Mouse (Mus musculus): ENCODE results near the gene Cav2. TPM values are rescaled to one million over a fixed set of nuclear protein-coding genes. Genes with fewer than 3 reads are reported as not detected.
A peak's percentile ranks its signal among the peaks of the same experiment; 100 is the strongest.

Gene Cav2
- polyA plus RNA-seq, 1 experiment from 2014 or later = 19.8 TPM

DNA sequence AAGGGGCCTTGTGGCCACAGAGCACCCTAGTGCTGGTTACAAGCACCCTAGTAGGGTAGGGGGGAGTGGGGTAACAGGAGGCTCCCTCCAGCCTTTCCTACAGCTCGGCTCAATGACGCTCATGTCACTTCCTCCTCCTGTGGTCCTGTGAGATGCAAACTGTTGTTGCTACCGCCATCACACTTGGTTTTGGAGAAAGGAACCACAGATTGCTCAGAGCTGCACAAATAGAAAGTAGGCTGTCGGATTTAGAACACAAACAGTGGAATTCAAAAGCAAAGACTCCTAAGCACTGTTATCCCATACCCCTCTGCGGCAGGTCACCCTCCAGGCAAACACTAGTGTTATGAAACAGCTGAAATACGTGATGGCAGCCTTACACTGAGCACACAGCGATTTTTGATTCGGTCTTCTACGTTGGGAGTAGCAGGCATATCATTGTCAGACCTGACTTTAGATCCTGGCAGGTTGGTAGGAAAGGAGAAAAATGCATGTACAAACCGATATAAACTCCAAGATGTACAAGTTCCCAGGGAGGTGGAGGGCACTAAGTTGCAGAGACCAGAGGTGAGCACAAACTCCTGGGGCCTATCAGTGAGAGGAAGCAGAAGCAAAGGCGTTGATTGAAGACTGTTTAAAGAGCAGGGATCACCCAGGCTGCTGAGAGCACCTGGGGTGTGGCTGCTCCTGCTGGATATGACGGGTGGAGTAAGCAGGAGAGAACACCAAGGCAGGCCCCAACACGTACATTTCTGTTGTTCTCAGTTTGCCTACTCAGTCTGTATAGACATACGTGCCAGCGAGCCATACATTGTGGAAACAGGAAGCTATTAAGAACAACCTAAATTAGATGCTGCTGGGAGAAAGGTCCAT, 35.5 kb downstream of the Cav2 start:
- WGBS = 60% methylated on average over 15 of the region's 15 CpGs
- no peaks in the 10 kb centered on the region for H3K36me3 ChIP-seq (ENCODE audit: control insufficient read depth, insufficient read depth, low read length)
- no peak overlapping the region for H3K9ac ChIP-seq (ENCODE audit: low read depth, low read length)
- no peaks in the 10 kb centered on the region for H3K27me3 ChIP-seq (ENCODE audit: control insufficient read depth, insufficient read depth, low read length)
- H3K4me3 ChIP-seq (ENCODE audit: low read length) = no peak overlapping the region
- H3K9me3 ChIP-seq (ENCODE audit: control insufficient read depth, low read length) = no peaks in the 10 kb centered on the region
- 0 out of 2 replicates have a peak, but pooled peaks cover 9% of the 10 kb centered on the region for H3K4me1 ChIP-seq (ENCODE audit: control insufficient read depth, insufficient read depth, low read length)
- H3K4me2 ChIP-seq (replicated peaks; ENCODE audit: low read depth, low read length) = no peak overlapping the region
- peak; percentile 49; the same call in 1 of the 2 replicates for ATAC-seq (ENCODE audit: low FRiP score, low TSS enrichment)
- peak overlapping the region; percentile 49; the same call in 1 of the 2 replicates for H3K27ac ChIP-seq (ENCODE audit: low read depth, low read length)

DNA sequence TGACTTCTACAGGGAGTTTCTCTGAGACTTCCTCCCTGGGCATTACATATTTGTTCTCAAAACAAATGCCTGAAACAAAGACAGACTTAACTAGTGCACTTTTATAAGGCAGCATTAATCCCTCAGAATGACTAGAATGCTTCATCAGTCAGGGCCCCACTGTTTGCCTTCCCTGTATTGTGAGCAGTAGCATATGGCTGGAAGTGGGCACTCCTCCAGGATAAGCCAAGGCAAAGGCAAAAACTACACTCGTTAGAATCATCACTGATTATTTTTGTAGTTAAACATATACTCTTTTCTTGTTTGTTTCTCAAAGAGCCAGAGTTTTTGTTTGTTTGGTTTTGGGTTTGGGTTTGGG, 36.2 kb downstream of the Cav2 start:
- Histone ChIP-seq H3K9me3 (ENCODE audit: control insufficient read depth, low read length) (no peaks in the 10 kb centered on the region), H3K9ac (ENCODE audit: low read depth, low read length) (no peak overlapping the region), H3K27ac (ENCODE audit: low read depth, low read length) (0 out of 2 replicates have a peak overlapping the region, but pooled peaks have one; percentile 49), H3K4me1 (ENCODE audit: control insufficient read depth, insufficient read depth, low read length) (0 out of 2 replicates have a peak, but pooled peaks cover 9% of the 10 kb centered on the region), H3K4me2 (replicated peaks; ENCODE audit: low read depth, low read length) (no peak overlapping the region), H3K36me3 (ENCODE audit: control insufficient read depth, insufficient read depth, low read length) (no peaks in the 10 kb centered on the region), H3K27me3 (ENCODE audit: control insufficient read depth, insufficient read depth, low read length) (no peaks in the 10 kb centered on the region), H3K4me3 (ENCODE audit: low read length) (no peak overlapping the region)
- WGBS = 34% methylated on average over 1 of the region's 1 CpGs
- 0 out of 2 replicates have a peak, but pooled peaks have one; percentile 55 for ATAC-seq (ENCODE audit: low FRiP score, low TSS enrichment)

DNA sequence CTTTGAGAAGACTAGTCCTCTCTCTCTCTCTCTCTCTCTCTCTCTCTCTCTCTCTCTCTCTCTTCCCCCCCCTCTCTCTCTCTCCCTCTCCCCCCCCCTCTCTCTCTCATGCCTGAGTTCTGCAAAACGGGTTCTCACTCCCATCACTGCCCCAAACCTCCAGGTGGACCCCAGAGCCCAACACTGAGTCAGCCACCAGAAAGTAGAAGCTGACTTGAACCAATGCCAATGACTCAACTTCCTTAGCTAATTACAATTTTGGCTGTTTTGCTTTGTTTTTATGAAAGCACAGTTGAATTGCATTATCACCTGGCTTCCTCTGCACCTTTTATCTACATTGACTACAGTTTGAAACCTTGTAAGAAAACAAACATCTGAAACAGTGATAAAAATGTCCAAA, 37.0 kb downstream of the Cav2 start:
- H3K9me3 ChIP-seq (ENCODE audit: control insufficient read depth, low read length) = no peaks in the 10 kb centered on the region
- no peaks in the 10 kb centered on the region for H3K36me3 ChIP-seq (ENCODE audit: control insufficient read depth, insufficient read depth, low read length)
- no peak for ATAC-seq (ENCODE audit: low FRiP score, low TSS enrichment)
- H3K27ac ChIP-seq (ENCODE audit: low read depth, low read length) = no peak overlapping the region
- no peak overlapping the region for H3K4me2 ChIP-seq (replicated peaks; ENCODE audit: low read depth, low read length)
- 23% methylated on average over 1 of the region's 1 CpGs for WGBS
- 0 out of 2 replicates have a peak, but pooled peaks cover 9% of the 10 kb centered on the region for H3K4me1 ChIP-seq (ENCODE audit: control insufficient read depth, insufficient read depth, low read length)
- no peaks in the 10 kb centered on the region for H3K27me3 ChIP-seq (ENCODE audit: control insufficient read depth, insufficient read depth, low read length)
- H3K4me3 ChIP-seq (ENCODE audit: low read length) = no peak overlapping the region
- no peak overlapping the region for H3K9ac ChIP-seq (ENCODE audit: low read depth, low read length)

DNA sequence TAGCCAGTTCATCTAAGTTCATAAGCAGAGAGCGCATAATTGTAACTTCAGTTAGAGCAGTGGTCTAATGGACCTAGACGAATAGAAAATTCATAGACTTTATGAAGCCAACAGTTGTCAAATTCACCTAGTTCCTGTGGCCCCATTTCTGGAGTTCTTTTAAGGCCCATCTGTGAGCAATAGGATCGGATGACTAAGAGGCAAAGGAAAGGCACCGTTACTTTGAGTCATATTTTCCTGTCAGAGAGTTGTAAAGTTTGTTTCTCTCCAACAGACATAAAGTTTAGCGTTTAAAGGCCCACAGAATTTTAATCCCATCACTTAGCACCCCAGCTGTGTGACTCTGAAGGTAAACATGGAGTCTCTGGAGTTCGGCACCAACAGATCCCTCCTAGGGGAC, 41.0 kb downstream of the Cav2 start:
- Histone ChIP-seq H3K4me2 (replicated peaks; ENCODE audit: low read depth, low read length) (no peak overlapping the region), H3K27ac (ENCODE audit: low read depth, low read length) (no peak overlapping the region), H3K9ac (ENCODE audit: low read depth, low read length) (no peak overlapping the region), H3K4me3 (ENCODE audit: low read length) (no peak overlapping the region), H3K9me3 (ENCODE audit: control insufficient read depth, low read length) (no peaks in the 10 kb centered on the region), H3K36me3 (ENCODE audit: control insufficient read depth, insufficient read depth, low read length) (no peaks in the 10 kb centered on the region), H3K27me3 (ENCODE audit: control insufficient read depth, insufficient read depth, low read length) (no peaks in the 10 kb centered on the region), H3K4me1 (ENCODE audit: control insufficient read depth, insufficient read depth, low read length) (0 out of 2 replicates have a peak, but pooled peaks cover 3% of the 10 kb centered on the region)
- no peak for ATAC-seq (ENCODE audit: low FRiP score, low TSS enrichment)
- 64% methylated on average over 6 of the region's 6 CpGs for WGBS

DNA sequence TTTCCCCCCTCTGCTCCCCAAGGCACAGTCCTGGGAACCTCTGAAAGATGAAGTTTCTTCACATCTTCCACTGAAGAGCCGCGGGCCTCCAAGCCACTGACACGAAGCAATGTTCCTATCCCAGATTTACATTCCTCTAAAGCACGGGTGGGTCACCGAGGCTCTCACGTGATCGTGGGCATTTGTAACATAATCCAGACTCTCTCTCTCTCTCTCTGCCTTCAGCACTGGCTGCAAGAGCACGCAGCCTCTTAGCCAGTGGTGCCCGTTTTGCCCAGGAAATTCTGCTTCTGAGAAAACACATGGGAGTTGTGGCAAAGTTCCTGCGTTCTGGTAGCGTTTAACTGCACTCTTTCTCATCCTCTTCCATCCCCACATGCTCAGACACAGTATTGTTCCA, 46.2 kb downstream of the Cav2 start:
- 25% methylated on average over 11 of the region's 11 CpGs for WGBS

DNA sequence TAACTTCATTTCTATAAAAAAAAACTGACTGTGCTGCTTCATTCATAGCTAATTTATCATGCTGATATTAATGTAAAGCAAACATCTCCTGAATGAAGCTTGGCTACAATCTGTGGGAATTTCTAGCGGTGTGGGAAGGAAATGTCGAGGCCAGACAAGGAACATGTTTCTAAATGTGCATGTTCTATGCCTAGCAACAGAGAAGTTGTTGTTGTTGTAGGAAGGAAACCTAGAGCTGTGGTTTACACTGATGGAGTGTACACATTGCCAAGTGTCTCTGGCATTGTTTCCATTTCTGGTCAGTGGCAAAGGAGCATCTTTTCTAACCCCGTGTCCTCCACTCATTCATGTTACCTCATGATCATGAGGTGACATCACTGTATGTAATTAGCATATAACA, 48.8 kb downstream of the Cav2 start:
- no peak overlapping the region for H3K27ac ChIP-seq (ENCODE audit: low read depth, low read length)
- no peaks in the 10 kb centered on the region for H3K36me3 ChIP-seq (ENCODE audit: control insufficient read depth, insufficient read depth, low read length)
- WGBS = 79% methylated on average over 3 of the region's 3 CpGs
- H3K4me1 ChIP-seq (ENCODE audit: control insufficient read depth, insufficient read depth, low read length) = 0 out of 2 replicates have a peak, but pooled peaks cover 4% of the 10 kb centered on the region
- H3K4me3 ChIP-seq (ENCODE audit: low read length) = no peak overlapping the region
- no peak overlapping the region for H3K4me2 ChIP-seq (replicated peaks; ENCODE audit: low read depth, low read length)
- ATAC-seq (ENCODE audit: low FRiP score, low TSS enrichment) = no peak
- no peaks in the 10 kb centered on the region for H3K27me3 ChIP-seq (ENCODE audit: control insufficient read depth, insufficient read depth, low read length)
- H3K9me3 ChIP-seq (ENCODE audit: control insufficient read depth, low read length) = no peaks in the 10 kb centered on the region
- no peak overlapping the region for H3K9ac ChIP-seq (ENCODE audit: low read depth, low read length)

More for the DNA sequence above, 46.2 kb downstream of the Cav2 start:
- Histone ChIP-seq H3K27me3 (ENCODE audit: control insufficient read depth, insufficient read depth, low read length) (no peaks in the 10 kb centered on the region), H3K4me2 (replicated peaks; ENCODE audit: low read depth, low read length) (peak overlapping the region; percentile 24), H3K4me1 (ENCODE audit: control insufficient read depth, insufficient read depth, low read length) (0 out of 2 replicates have a peak, but pooled peaks cover 4% of the 10 kb centered on the region), H3K9me3 (ENCODE audit: control insufficient read depth, low read length) (no peaks in the 10 kb centered on the region), H3K4me3 (ENCODE audit: low read length) (no peak overlapping the region; the same call in 1 of the 2 replicates), H3K36me3 (ENCODE audit: control insufficient read depth, insufficient read depth, low read length) (no peaks in the 10 kb centered on the region), H3K27ac (ENCODE audit: low read depth, low read length) (no peak overlapping the region), H3K9ac (ENCODE audit: low read depth, low read length) (no peak overlapping the region)
- ATAC-seq (ENCODE audit: low FRiP score, low TSS enrichment) = peak; percentile 64; the same call in 1 of the 2 replicates

DNA sequence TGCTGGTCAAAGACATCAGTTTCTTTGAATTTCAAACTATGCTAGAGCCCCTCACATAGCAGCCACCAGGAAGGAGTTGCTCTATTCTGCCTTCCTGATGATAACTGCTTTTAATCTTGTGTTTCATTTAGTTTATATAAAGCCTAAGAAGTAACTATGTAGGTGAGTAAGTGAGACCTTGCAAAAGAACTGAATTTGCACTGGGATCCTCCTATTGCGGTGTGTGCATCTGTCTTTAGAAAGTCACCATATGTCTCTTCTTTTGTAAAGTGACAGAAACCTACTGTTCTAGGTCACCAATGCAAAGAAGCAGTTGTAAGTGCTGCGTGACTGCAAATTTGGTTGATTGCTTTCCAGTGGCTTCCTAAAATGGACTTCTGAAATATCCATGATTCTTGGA, 56.7 kb downstream of the Cav2 start:
- no peak for ATAC-seq (ENCODE audit: low FRiP score, low TSS enrichment)
- Histone ChIP-seq H3K27ac (ENCODE audit: low read depth, low read length) (no peak overlapping the region), H3K4me2 (replicated peaks; ENCODE audit: low read depth, low read length) (no peak overlapping the region), H3K9ac (ENCODE audit: low read depth, low read length) (no peak overlapping the region), H3K27me3 (ENCODE audit: control insufficient read depth, insufficient read depth, low read length) (no peaks in the 10 kb centered on the region), H3K4me3 (ENCODE audit: low read length) (no peak overlapping the region), H3K9me3 (ENCODE audit: control insufficient read depth, low read length) (no peaks in the 10 kb centered on the region), H3K4me1 (ENCODE audit: control insufficient read depth, insufficient read depth, low read length) (no peaks in the 10 kb centered on the region), H3K36me3 (ENCODE audit: control insufficient read depth, insufficient read depth, low read length) (no peaks in the 10 kb centered on the region)
- 85% methylated on average over 2 of the region's 2 CpGs for whole genome bisulfite sequencing

Data from kidney, embryonic 14.5 days (tissue).